Mouse (Mus musculus) intestine, postnatal 0 days (tissue): ENCODE results near the gene Zbtb34. TPM values are rescaled to one million over a fixed set of nuclear protein-coding genes. Genes with fewer than 3 reads are reported as not detected.

ENCODE experiments used
- ATAC-seq: fragments of 200-750 bp; cut with Nextera tagmentation; 2 replicates; pipeline ENCODE4 v1.8.0; 2017; ENCODE audit warnings: mild to moderate bottlenecking, moderate TSS enrichment, moderate library complexity
- H3K27ac ChIP-seq: fragments of 300-500 bp; sonication (generic); 2 replicates; pipeline ENCODE4 v1.5.1; 2014; ENCODE audit warnings: mild to moderate bottlenecking, low read depth, low read length, moderate library complexity
- H3K27me3 ChIP-seq: fragments of 300-500 bp; sonication (generic); replicated peaks from 2 replicates; pipeline ENCODE4 v1.6.1; 2014; ENCODE audit warnings: low read length, mixed read lengths; ENCODE audit not compliant: control insufficient read depth, insufficient read depth
- H3K36me3 ChIP-seq: fragments of 300-500 bp; sonication (generic); 2 replicates; pipeline ENCODE4 v1.6.1; 2014; ENCODE audit warnings: mild to moderate bottlenecking, moderate library complexity; ENCODE audit not compliant: control insufficient read depth, insufficient read depth
- H3K4me1 ChIP-seq: fragments of 300-500 bp; sonication (generic); replicated peaks from 2 replicates; pipeline ENCODE4 v1.6.1; 2014; ENCODE audit warnings: antibody characterized with exemption, low read length, mixed read lengths; ENCODE audit not compliant: control insufficient read depth, insufficient read depth
- H3K4me2 ChIP-seq: fragments of 300-500 bp; sonication (generic); replicated peaks from 2 replicates; pipeline ENCODE4 v1.6.1; 2014; ENCODE audit warnings: low read depth, mild to moderate bottlenecking, moderate library complexity
- H3K4me3 ChIP-seq: fragments of 300-500 bp; sonication (generic); 2 replicates; pipeline ENCODE4 v1.5.1; 2014; ENCODE audit warnings: low read depth, low read length
- H3K9ac ChIP-seq: fragments of 300-500 bp; sonication (generic); 2 replicates; pipeline ENCODE4 v1.6.1; 2014; ENCODE audit warnings: mild to moderate bottlenecking, low read depth, low read length
- H3K9me3 ChIP-seq: fragments of 300-500 bp; sonication (generic); 2 replicates; pipeline ENCODE4 v1.6.1; 2016; ENCODE audit warnings: mixed run types; ENCODE audit not compliant: control insufficient read depth
- CTCF ChIP-seq: sonication (generic); IDR thresholded peaks from 2 replicates; pipeline ENCODE4 v1.5.1; 2016; ENCODE audit warnings: low read depth, mild to moderate bottlenecking, control low read depth, antibody characterized with exemption, moderate library complexity
- WGBS: fragments of 180-500 bp; shearing (Covaris S2); extraction: QIAGEN DNeasy Blood & Tissue Kit; methylation state at CpG from one replicate; pipeline ENCODE4 v1.1.7; 2014; 5-methylcytosine and 5-hydroxymethylcytosine counted together
- polyA plus RNA-seq: library from polyadenylated mRNA; unstranded; fragments of >200 nt; fragmentation: Nextera tagmentation; extraction: Ambion mirVana; gene quantifications from 2 replicates; pipeline ENCODE4 v1.2.1, GENCODE M21; 2015

Zbtb34 gene
- polyA plus RNA-seq, 1 experiment from 2014 or later, result 1.5 TPM

- Histone ChIP-seq H3K27me3 (no peaks in the 10 kb centered on the region), H3K27ac (no peak overlapping the region), H3K4me2 (no peak overlapping the region), H3K9ac (no peak overlapping the region), H3K4me1 (no peaks in the 10 kb centered on the region), H3K4me3 (no peak overlapping the region), H3K36me3 (peaks cover 54% of the 10 kb centered on the region), H3K9me3 (no peaks in the 10 kb centered on the region)
- no peak for ATAC-seq
- no peak for TF ChIP-seq CTCF
- WGBS, result 74% methylated on average over 3 of the region's 3 CpGs
These were observed 24.2 kb upstream of the Zbtb34 start for GRCm38 (mm10) chr2:33455350-33455749.

- Histone ChIP-seq H3K9ac (no peak overlapping the region), H3K27me3 (no peaks in the 10 kb centered on the region), H3K27ac (no peak overlapping the region), H3K36me3 (peaks cover 58% of the 10 kb centered on the region), H3K4me1 (no peaks in the 10 kb centered on the region), H3K9me3 (no peaks in the 10 kb centered on the region), H3K4me2 (no peak overlapping the region), H3K4me3 (no peak overlapping the region)
- ATAC-seq, result no peak
- no peak for TF ChIP-seq CTCF
- 90% methylated on average over 8 of the region's 8 CpGs for WGBS
These were observed 23.7 kb upstream of the Zbtb34 start for GRCm38 (mm10) chr2:33454816-33455215.

GRCm38 (mm10) chr2:33453476-33453875, 22.4 kb upstream of the Zbtb34 start:
- Histone ChIP-seq H3K4me2 (no peak overlapping the region), H3K4me3 (no peak overlapping the region), H3K4me1 (no peaks in the 10 kb centered on the region), H3K9ac (no peak overlapping the region), H3K27ac (no peak overlapping the region), H3K36me3 (peaks cover 68% of the 10 kb centered on the region), H3K9me3 (no peaks in the 10 kb centered on the region), H3K27me3 (no peaks in the 10 kb centered on the region)
- no peak for ATAC-seq
- TF ChIP-seq CTCF, result no peak
- 94% methylated on average over 3 of the region's 3 CpGs for WGBS

GRCm38 (mm10) chr2:33452721-33453120, 21.6 kb upstream of the Zbtb34 start:
- Histone ChIP-seq H3K4me2 (no peak overlapping the region), H3K4me3 (no peak overlapping the region), H3K9me3 (no peaks in the 10 kb centered on the region), H3K36me3 (peaks cover 70% of the 10 kb centered on the region), H3K27ac (no peak overlapping the region), H3K9ac (no peak overlapping the region), H3K4me1 (no peaks in the 10 kb centered on the region), H3K27me3 (no peaks in the 10 kb centered on the region)
- WGBS, result 87% methylated on average over 5 of the region's 5 CpGs
- no peak for ATAC-seq
- TF ChIP-seq CTCF, result no peak

- Histone ChIP-seq H3K36me3 (peaks cover 70% of the 10 kb centered on the region), H3K27ac (no peak overlapping the region), H3K4me3 (no peak overlapping the region), H3K27me3 (no peaks in the 10 kb centered on the region), H3K4me1 (no peaks in the 10 kb centered on the region), H3K9ac (no peak overlapping the region), H3K4me2 (no peak overlapping the region), H3K9me3 (no peaks in the 10 kb centered on the region)
- ATAC-seq, result no peak; the same call in 1 of the 2 replicates
- WGBS, result 40% methylated on average over 4 of the region's 4 CpGs
- no peak for TF ChIP-seq CTCF
These were observed 21.0 kb upstream of the Zbtb34 start for GRCm38 (mm10) chr2:33452140-33452539.

GRCm38 (mm10) chr2:33451038-33451978, 20.2 kb upstream of the Zbtb34 start:
- Histone ChIP-seq H3K9me3 (no peaks in the 10 kb centered on the region), H3K27me3 (no peaks in the 10 kb centered on the region), H3K9ac (no peak overlapping the region), H3K36me3 (peaks cover 70% of the 10 kb centered on the region), H3K27ac (no peak overlapping the region), H3K4me1 (no peaks in the 10 kb centered on the region), H3K4me3 (no peak overlapping the region), H3K4me2 (no peak overlapping the region)
- no peak for ATAC-seq
- 85% methylated on average over 11 of the region's 11 CpGs for WGBS
- no peak for TF ChIP-seq CTCF
